Mouse (Mus musculus): ENCODE measurements around the gene Mpz. TPM values are rescaled to one million over a fixed set of nuclear protein-coding genes. Genes with fewer than 3 reads are reported as not detected.

Gene Mpz
- polyA plus RNA-seq, 1 experiment from 2014 or later = 0.91 TPM

- Histone ChIP-seq H3K9me3 (no peaks in the 10 kb centered on the region), H3K36me3 (replicated peaks) (no peaks in the 10 kb centered on the region), H3K4me3 (no peak overlapping the region), H3K27me3 (replicated peaks; ENCODE audit: low read depth, poor library complexity, severe bottlenecking) (no peaks in the 10 kb centered on the region), H3K27ac (replicated peaks) (no peak overlapping the region), H3K4me1 (no peaks in the 10 kb centered on the region)
- 84% methylated on average over 5 of the region's 5 CpGs for WGBS
- DNase-seq (ENCODE audit: low spot score) = no peak
These were observed 29.1 kb downstream of the Mpz start for GRCm38 (mm10) chr1:171179487-171180171.

DNA sequence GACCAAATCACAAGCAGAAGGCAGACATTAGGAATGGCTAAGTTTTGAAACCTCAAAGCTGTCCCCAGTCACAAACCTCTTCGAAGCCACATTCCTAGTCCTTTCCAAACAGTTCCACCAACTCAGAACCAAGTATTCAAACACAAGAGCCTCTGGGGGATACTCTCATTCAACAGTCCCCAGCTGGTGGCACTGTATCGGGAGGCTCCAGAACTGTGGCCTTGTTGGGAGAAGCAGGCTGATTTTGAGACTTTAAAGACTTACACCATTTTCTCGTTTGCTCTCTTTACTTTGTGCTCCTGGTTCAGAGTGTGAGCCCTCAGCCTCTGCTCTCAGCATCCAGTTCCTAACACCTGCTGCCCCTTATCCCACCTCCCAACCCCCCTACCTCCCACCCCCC lies 32.5 kb downstream of the Mpz start:
- WGBS = 85% methylated on average over 3 of the region's 3 CpGs

GRCm38 (mm10) chr1:171183620-171184019 lies 33.1 kb downstream of the Mpz start:
- no peak for DNase-seq (ENCODE audit: low spot score)
- Histone ChIP-seq H3K4me3 (no peak overlapping the region), H3K9me3 (no peaks in the 10 kb centered on the region), H3K4me1 (peaks cover 21% of the 10 kb centered on the region), H3K36me3 (replicated peaks) (no peaks in the 10 kb centered on the region), H3K27ac (replicated peaks) (no peak overlapping the region), H3K27me3 (replicated peaks; ENCODE audit: low read depth, poor library complexity, severe bottlenecking) (no peaks in the 10 kb centered on the region; the same call in 1 of the 2 replicates)
- WGBS = 64% methylated on average over 3 of the region's 3 CpGs

More for the DNA sequence above, 32.5 kb downstream of the Mpz start:
- no peak for DNase-seq (ENCODE audit: low spot score)
- H3K27me3 ChIP-seq (replicated peaks; ENCODE audit: low read depth, poor library complexity, severe bottlenecking) = no peaks in the 10 kb centered on the region; the same call in 1 of the 2 replicates
- peaks cover 15% of the 10 kb centered on the region for H3K4me1 ChIP-seq
- no peaks in the 10 kb centered on the region for H3K9me3 ChIP-seq
- H3K36me3 ChIP-seq (replicated peaks) = no peaks in the 10 kb centered on the region
- H3K4me3 ChIP-seq = no peak overlapping the region
- H3K27ac ChIP-seq (replicated peaks) = no peak overlapping the region

- DNase-seq (ENCODE audit: low spot score) = no peak
- Histone ChIP-seq H3K36me3 (replicated peaks) (no peaks in the 10 kb centered on the region), H3K27me3 (replicated peaks; ENCODE audit: low read depth, poor library complexity, severe bottlenecking) (peaks cover 2% of the 10 kb centered on the region), H3K4me3 (no peak overlapping the region), H3K4me1 (peaks cover 28% of the 10 kb centered on the region), H3K9me3 (no peaks in the 10 kb centered on the region), H3K27ac (replicated peaks) (no peak overlapping the region)
- WGBS = 83% methylated on average over 7 of the region's 7 CpGs
These were observed 33.8 kb downstream of the Mpz start for GRCm38 (mm10) chr1:171184314-171184713.

GRCm38 (mm10) chr1:171185655-171186054 lies 35.1 kb downstream of the Mpz start:
- peaks cover 34% of the 10 kb centered on the region for H3K4me1 ChIP-seq
- 63% methylated on average over 8 of the region's 8 CpGs for WGBS
- no peaks in the 10 kb centered on the region for H3K36me3 ChIP-seq (replicated peaks)
- no peaks in the 10 kb centered on the region for H3K9me3 ChIP-seq
- DNase-seq (ENCODE audit: low spot score) = no peak
- 0 out of 2 replicates have a peak overlapping the region, but pooled peaks have one; percentile 8 for H3K27ac ChIP-seq (replicated peaks)
- peaks cover 14% of the 10 kb centered on the region for H3K27me3 ChIP-seq (replicated peaks; ENCODE audit: low read depth, poor library complexity, severe bottlenecking)
- H3K4me3 ChIP-seq = no peak overlapping the region

DNA sequence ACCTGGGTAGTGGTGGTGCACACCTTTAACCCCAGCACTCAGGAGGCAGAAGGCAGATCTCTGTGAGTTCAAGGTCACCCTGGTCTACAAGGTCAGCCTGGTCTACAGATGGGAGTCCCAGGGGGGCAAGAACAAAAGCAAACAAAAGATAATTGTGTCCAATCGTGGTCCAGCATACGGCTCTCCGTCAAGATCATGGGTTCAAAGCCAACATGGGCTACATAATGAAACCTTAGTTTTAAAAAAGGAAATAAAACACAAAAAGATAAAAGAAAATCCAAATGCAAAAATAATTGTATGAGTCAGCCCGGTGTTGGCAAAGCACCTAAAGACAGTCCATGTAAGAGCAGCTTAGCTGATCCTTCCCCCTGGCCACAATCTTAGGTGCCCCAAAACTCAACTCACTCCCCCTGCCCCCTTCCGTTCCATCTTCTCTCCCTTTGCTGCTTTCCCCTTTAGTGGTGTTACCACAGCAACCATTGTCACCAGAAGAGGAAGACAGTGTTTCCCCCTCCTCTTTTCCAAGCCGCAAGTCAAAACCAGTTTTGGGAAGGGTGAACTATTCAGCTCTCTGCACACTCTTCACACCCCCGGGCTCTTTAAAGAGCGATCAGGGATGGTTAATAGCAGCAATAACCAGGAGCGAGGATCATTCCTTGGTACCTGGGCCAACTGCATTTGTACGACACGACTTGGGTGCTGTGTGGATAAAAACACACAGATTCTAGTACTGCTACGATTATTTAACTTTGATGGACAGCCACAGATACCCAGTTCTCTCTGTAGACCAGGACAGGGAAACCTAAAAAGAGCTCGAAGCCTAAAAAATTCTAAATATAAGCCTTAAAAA lies 37.6 kb downstream of the Mpz start:
- WGBS = 59% methylated on average over 13 of the region's 13 CpGs
- Histone ChIP-seq H3K27me3 (replicated peaks; ENCODE audit: low read depth, poor library complexity, severe bottlenecking) (peaks cover 38% of the 10 kb centered on the region), H3K27ac (replicated peaks) (no peak overlapping the region), H3K4me3 (0 out of 2 replicates have a peak overlapping the region, but pooled peaks have one; percentile 11), H3K9me3 (no peaks in the 10 kb centered on the region), H3K36me3 (replicated peaks) (no peaks in the 10 kb centered on the region), H3K4me1 (peaks cover 39% of the 10 kb centered on the region)
- no peak for DNase-seq (ENCODE audit: low spot score)

GRCm38 (mm10) chr1:171189046-171189445 lies 38.5 kb downstream of the Mpz start:
- Histone ChIP-seq H3K27ac (replicated peaks) (peak overlapping the region; percentile 24; the same call in 1 of the 2 replicates), H3K9me3 (no peaks in the 10 kb centered on the region), H3K4me1 (peaks cover 48% of the 10 kb centered on the region), H3K4me3 (peak overlapping the region; percentile 6; the same call in 1 of the 2 replicates), H3K27me3 (replicated peaks; ENCODE audit: low read depth, poor library complexity, severe bottlenecking) (peaks cover 48% of the 10 kb centered on the region), H3K36me3 (replicated peaks) (no peaks in the 10 kb centered on the region)
- 19% methylated on average over 8 of the region's 8 CpGs for WGBS
- DNase-seq (ENCODE audit: low spot score) = peak; percentile 37

GRCm38 (mm10) chr1:171189476-171190114 lies 39.1 kb downstream of the Mpz start:
- 35% methylated on average over 14 of the region's 14 CpGs for WGBS
- peak; percentile 21 for DNase-seq (ENCODE audit: low spot score)
- Histone ChIP-seq H3K9me3 (no peaks in the 10 kb centered on the region), H3K4me1 (peaks cover 54% of the 10 kb centered on the region), H3K27me3 (replicated peaks; ENCODE audit: low read depth, poor library complexity, severe bottlenecking) (peaks cover 53% of the 10 kb centered on the region), H3K27ac (replicated peaks) (peak overlapping the region; percentile 16; the same call in 1 of the 2 replicates), H3K4me3 (peak overlapping the region; percentile 6; the same call in 1 of the 2 replicates), H3K36me3 (replicated peaks) (no peaks in the 10 kb centered on the region)

DNA sequence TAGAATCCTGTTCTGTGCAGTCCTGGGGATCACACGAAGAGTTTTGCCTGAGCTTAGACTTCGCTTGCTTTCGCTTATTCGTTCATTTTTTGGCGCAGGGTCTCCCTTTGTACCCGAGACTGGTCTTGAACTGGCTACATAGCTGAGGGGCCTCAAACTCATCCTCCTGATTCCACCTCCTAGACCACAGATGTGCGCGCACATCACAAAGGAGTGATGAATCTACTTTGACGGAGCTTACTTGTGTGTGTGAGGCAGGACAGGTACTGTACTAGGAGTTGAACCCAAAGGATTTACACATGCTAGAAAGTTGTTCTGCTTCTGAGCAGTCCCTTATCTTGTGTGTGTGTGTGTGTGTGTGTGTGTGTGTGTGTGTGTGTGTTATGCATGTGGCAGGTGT lies 40.3 kb downstream of the Mpz start:
- peaks cover 66% of the 10 kb centered on the region for H3K27me3 ChIP-seq (replicated peaks; ENCODE audit: low read depth, poor library complexity, severe bottlenecking)
- DNase-seq (ENCODE audit: low spot score) = no peak
- H3K36me3 ChIP-seq (replicated peaks) = no peaks in the 10 kb centered on the region
- H3K9me3 ChIP-seq = no peaks in the 10 kb centered on the region
- 93% methylated on average over 9 of the region's 9 CpGs for WGBS
- peaks cover 60% of the 10 kb centered on the region for H3K4me1 ChIP-seq
- H3K27ac ChIP-seq (replicated peaks) = no peak overlapping the region
- no peak overlapping the region for H3K4me3 ChIP-seq

DNA sequence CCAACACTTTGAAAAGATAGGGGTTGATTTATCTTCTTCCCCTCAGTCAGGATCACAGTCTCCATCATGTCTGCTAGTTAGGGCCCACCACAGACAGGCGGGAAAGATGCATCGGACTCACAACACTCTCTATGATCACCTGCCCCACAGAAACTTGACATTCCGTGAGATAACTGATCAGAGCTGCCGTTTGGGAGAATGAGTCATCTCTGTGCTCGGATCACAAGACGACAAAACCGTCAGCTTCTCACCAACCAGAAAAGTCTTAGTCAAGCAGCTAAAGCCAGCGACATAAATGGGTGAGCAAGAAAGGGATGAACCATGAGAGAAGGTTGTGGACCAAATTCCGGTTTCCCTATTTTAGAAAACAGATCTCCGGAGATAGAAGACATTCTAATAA lies 41.8 kb downstream of the Mpz start:
- Histone ChIP-seq H3K27me3 (replicated peaks; ENCODE audit: low read depth, poor library complexity, severe bottlenecking) (peaks cover 80% of the 10 kb centered on the region), H3K4me3 (no peak overlapping the region), H3K4me1 (peaks cover 58% of the 10 kb centered on the region), H3K9me3 (no peaks in the 10 kb centered on the region), H3K36me3 (replicated peaks) (no peaks in the 10 kb centered on the region), H3K27ac (replicated peaks) (no peak overlapping the region)
- no peak for DNase-seq (ENCODE audit: low spot score)
- 45% methylated on average over 10 of the region's 10 CpGs for WGBS

DNA sequence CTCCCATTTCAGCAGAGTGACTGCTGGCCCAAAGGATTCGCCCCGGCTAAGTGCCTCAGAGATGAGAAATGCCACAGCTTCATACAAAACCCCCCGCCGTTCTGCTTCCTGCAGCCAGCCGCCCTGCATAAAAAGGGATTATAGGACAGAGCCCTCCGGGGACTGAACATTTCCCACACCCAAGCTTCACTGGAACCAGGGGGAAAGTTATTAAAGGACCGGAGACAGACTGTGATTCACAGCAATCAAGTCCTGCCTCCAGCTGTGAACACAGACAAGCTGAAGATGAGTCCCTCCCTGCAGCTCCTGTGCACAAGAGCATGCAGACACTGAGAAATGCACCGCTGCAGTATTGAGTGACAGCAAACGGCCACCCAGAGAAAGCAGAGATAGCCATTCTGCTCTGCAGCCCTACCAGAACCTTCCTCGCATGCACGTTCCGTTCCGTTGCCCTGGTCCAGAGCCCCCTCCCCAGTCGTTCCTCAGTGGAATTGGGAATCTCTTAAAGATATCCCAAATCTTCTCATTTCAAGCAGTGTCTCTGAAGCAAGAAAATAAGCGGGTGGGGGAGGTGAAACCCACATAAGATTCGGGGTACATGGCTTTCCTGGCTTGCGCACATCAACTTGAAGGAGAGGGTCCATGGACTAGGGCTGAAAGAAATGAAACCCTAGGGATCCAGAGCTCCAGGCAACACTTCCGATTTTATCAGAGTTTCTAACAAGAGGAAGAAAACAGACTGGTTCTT lies 42.8 kb downstream of the Mpz start:
- WGBS = 2% methylated on average over 18 of the region's 18 CpGs
- peak; percentile 43 for DNase-seq (ENCODE audit: low spot score)
- Histone ChIP-seq H3K27me3 (replicated peaks; ENCODE audit: low read depth, poor library complexity, severe bottlenecking) (peaks cover 89% of the 10 kb centered on the region), H3K4me3 (peak overlapping the region; percentile 44), H3K27ac (replicated peaks) (no peak overlapping the region; the same call in 1 of the 2 replicates), H3K9me3 (no peaks in the 10 kb centered on the region), H3K36me3 (replicated peaks) (no peaks in the 10 kb centered on the region), H3K4me1 (peaks cover 54% of the 10 kb centered on the region)

Data from embryonic facial prominence, embryonic 10.5 days (tissue).